Mouse (Mus musculus) layer of hippocampus, adult 8-10 months (tissue): ENCODE measurements around the gene Rassf7. TPM values are rescaled to one million over a fixed set of nuclear protein-coding genes. Genes with fewer than 3 reads are reported as not detected.
"Not testable (repeated sequence)": the region's sequence is repeated elsewhere in the genome, so short reads cannot be mapped to it uniquely, and the experiment has no call there.

Experiments used
- DNase-seq, 2 experiments: peaks; one replicate each; pipeline ENCODE4 v3.0.0; 2022; ENCODE audit warnings: low spot score in 2 of 2
- total RNA-seq, 4 experiments: library from RNA; stranded (reverse); gene quantifications; 2 replicates each; pipeline ENCODE4 v1.2.4; 2022

Gene Rassf7
- total RNA-seq, 4 experiments from 2014 or later = 0.71 to 2.0 (median 1.00) TPM

DNA sequence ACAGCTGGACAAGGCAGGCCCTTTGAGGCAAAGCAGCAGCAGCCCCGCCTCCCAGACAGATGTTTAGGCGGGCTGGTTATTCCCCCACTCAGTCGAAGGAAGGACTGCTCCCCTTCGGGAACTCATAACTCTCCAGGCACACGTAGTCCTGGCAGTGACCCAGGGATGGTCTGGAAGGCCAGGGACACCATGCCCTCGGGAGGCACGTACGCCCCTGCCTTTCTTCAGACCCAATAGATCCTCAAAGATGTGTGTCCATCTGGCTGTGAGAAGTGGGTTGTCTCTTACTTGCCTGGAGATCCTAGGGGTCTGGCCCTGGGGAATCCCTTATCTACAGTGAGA, 6.4 kb downstream of the Rassf7 start:
- no peak for DNase-seq

DNA sequence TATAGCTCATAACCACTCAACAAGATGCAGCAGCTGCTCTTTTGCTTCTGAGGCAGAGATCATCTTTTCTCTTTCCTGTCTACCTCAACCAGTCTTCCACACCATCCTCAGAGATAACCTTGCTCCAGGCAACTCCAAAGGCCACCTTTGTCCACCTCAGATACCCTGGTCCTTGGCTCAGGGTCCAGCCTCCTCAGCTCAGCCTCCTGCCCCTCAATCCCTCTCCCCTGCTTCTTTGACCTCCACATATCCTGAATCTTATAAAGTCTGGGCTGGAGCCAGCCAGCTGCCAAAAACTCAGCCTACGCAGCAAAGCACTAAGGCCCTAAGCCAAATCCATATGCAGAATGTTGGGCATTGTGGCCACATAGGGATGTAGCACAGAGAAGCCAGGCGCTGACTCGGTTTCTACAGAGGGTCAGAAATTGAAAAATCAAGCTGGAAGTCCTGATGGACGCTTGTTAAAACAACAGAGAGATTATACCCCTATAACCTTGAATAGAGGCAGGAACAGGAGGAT, 7.1 kb downstream of the Rassf7 start:
- no peak for DNase-seq

DNA sequence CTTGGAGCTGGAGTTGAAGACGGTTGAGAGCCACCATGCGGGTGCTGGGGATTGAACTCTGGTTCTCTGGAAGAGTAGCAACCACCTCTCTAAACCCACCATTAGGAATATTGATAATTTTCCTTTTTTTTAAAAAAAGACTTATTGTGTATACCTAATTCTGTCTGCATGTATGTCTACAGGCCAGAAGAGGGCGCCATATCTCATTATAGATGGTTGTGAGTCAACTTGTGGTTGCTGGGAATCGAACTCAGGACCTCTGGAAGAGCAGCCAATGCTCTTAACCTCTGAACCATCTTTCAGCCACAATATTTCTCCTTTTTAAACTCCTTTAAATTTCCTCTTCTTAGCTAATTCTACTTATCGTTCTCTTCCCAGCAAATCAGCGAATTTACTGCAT, 10.9 kb downstream of the Rassf7 start:
- DNase-seq = no peak

DNA sequence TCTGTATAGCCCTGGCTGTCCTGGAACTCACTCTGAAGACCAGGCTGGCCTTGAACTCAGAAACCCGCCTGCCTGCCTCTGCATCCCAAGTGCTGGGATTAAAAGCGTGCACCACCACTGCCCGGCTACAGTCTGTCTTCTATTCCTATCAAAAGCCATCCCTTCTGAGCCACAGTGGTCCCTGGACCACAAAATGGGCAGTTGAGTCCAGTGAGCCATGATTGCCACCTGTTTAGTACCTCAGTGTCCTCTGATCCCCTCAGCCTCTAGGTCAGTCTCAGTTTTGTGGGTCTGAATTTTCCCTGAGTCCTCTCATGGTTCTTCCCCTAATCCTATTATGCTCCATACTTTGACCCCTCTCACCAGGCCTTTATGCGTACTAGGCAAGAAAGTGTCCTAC, 12.1 kb downstream of the Rassf7 start:
- no peak for DNase-seq

DNA sequence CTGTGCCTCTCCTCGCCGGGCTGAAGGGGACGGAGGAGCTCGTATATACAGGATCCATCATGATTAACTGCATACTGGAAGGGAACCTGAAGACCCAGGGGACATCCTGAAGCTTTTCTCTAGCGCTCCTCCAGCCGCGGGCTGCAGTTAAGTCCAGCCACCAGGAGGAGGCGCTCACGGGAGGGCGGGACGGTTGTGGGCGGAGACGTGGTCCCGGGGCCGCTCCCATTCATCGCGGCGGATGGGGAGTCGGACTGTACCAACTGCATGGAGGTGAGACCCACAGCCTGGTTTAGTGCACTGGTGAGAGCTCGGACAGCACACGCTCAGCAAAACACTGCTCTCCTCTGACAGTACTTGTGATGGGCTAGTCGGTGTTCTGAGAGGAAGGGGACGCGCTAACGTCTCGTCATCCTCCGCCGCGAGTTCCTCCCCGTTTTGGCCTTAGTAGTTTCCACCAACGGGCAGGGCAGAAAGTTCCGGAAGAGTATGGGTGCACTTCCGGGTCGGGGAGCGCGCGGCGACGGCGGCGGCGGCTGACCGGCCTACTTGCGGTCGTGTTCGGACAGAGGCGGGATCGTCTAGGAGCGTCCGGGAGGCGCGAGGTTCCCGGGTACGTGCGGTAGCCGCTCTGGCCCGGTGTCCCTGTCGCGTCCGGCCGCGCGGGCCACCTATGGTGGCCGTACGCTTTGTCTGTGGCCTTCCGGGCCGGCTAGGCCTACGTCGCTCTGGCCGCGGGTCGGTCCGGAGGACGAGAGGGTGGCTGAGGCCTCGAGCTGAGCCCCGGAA, 12.8 kb downstream of the Rassf7 start, which contains the start of gene Phrf1:
TSS of gene Phrf1 (plus strand) at position 506 of the 789 bp plus-strand sequence.
- peak; percentile 83 to 92 for DNase-seq

DNA sequence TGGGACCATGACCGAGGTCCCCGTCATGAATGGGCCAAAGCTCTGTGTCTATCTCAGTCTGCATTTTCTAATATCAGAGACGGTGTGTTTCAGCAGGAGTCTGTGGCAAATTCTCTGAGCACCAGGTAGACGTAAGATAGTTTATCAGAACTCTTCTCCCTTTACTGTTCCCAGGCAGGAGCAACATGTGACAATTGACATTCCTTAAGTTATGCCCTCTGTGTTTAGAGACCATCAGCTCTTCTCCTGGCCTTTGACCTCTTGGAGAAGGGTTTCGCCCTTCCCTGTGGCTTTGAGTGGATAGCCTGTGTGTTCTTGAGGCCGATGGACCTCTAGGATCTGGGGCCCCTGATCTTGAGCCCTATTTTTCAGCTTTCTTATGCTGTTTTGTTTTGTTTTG, 14.0 kb downstream of the Rassf7 start:
- no peak for DNase-seq

DNA sequence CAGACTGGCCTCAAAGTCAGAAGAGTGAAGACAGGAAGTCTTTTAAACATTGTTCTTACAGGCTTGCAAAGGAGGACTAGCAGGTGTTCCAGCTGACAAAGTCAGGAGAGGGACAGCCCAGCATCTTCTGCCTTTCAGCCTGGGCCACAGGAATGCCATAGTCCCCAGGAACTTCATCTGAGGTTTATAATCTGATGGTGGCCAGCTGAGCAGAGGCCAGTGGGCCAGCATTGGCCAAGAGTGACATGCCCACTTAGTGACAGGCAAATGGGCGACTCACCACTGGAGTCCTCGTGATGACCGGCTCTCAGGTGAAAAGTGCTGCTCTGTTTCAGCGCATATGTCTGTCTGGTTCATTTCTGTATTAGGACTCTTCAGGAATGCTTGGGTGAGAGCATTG, 14.9 kb downstream of the Rassf7 start:
- no peak for DNase-seq

DNA sequence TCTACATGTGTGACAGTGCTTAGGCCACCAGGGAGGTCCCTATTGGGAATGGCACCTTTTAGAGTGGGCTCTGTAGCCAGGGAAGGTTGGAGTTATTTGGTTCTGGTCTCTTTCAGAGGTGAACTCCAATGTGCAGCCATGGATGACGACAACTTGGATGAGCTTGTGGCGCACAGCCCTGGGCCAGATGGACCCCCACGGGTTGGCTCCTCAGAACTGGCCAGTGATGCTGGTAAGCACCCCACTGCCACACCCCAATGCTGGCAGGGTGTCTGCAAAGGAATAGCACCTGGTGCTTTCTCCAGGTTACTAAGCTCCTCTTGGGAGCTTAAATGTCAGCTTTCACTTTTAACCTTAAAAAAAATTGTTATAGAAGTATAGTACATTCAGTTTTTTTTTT, 15.5 kb downstream of the Rassf7 start:
- DNase-seq = no peak

DNA sequence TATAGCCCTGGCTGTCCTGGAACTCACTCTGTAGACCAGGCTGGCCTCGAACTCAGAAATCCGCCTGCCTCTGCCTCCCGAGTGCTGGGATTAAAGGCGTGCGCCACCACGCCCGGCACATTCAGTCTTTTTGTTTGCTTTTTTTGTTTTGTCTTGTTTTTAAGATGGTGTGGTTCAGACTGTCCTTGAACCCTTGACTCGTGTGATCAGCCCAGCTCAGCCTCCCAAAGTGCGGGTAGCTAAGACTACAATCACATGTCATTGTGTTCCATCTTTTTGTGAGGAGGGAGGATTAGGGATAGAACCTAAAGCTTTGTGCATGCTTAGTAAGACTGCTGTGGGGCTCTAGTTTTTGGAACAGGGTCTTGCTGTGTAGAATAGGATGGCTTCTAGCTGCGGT, 15.9 kb downstream of the Rassf7 start:
- no peak for DNase-seq

DNA sequence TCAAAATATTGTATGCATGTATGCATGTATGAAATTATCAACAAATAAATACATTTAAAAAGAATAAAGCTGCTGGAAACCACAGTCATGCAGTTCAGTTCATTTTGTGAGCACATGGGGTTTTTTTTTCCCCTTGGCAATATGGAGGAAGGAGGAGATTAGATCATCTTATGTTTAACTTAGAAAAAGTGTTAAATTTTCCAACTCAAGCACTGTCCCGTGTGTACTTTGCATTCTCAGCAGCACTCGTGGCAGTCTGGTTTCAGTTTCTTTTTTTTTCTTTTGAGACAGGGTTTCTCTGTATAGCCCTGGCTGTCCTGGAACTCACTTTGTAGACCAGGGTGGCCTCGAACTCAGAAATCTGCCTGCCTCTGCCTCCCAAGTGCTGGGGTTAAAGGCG, 34.8 kb downstream of the Rassf7 start:
- not testable (repeated sequence) for DNase-seq

DNA sequence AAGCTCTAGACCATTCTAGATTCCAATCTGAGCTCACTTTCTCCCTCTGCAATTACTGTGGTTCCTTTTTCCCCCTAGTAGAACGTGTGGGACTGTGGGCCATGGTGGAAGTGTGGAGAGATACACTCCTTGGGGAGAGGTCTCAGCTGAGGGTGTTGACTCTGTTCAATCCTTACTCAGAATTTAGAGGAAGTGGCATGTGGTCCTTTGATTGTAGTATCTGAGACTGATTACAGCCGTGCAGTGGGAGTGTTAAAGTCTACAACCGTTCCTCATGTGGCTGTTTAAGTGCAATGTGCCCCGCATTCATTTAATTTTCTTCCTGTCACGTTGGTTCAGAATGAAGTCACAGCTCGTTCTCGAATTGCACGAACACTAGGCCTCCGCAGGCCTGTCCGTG, 40.5 kb downstream of the Rassf7 start:
- no peak for DNase-seq

DNA sequence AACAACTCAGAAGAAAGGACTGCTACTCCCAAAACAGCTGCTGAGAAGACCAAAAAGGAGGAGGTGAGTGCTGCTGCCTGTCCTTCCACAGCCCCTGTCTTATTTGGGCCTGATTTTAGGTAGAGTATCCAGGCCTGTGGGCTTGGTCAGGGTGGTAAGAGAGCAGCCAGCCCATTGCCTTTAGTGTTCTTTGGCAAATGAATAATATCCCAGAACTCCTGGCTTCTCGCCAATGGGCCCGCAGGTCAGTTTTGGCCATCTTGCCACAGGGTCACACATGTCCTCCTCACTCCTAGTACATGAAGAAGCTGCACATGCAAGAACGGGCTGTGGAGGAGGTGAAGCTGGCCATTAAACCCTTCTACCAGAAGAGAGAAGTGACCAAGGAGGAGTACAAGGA, 45.8 kb downstream of the Rassf7 start:
- DNase-seq = no peak

DNA sequence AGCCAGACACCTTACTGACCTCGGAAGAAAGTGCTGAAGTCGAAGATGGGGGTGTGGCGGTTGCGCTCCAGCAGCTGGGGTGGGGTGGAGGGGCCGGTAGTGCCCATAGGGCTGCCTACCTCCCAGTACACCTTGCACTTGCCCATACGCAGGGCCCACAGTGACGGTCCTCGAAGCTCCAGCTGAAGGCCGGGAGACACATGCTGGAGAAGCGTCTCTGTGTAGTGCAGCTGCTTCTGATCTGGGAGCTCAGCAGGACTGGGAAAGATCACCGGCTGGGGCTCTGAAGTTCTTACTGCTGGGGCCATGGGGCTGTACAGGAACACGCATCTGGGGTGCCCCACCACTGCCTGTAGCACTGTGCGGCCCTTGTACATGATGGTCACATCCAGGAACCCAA, 48.0 kb downstream of the Rassf7 start:
- DNase-seq = no peak

DNA sequence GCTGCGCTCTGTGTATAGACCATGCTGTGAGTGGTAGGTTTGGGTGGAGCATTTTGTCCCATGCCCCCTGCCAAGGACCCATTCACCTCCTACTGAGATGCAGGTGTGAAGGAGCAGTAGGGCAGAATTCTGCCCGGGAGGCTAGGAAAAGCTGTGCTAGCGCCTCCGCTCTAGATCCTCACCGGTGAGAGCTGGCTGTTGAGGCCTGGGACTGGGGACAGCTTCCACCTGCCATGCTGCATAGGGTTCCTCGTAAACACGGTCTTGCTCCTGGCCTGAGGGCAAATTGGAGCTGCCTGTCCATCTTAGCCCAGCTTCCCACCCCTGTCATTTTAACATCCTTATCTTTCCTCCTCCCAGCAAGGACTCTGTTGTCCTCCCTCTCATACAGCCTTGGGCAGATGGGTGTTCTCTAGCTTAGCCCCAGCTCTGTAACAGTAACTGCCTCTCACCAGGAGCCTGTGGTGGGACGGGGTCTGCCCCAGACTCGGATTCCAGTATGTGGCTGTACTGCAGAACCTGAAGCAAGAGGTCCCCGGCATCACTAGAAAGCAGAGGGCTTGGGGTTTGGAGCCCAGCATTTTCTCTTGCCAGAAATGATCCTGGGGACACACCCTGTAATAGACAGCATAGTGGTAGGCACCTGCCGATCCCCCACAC, 48.5 kb downstream of the Rassf7 start:
- DNase-seq = no peak

DNA sequence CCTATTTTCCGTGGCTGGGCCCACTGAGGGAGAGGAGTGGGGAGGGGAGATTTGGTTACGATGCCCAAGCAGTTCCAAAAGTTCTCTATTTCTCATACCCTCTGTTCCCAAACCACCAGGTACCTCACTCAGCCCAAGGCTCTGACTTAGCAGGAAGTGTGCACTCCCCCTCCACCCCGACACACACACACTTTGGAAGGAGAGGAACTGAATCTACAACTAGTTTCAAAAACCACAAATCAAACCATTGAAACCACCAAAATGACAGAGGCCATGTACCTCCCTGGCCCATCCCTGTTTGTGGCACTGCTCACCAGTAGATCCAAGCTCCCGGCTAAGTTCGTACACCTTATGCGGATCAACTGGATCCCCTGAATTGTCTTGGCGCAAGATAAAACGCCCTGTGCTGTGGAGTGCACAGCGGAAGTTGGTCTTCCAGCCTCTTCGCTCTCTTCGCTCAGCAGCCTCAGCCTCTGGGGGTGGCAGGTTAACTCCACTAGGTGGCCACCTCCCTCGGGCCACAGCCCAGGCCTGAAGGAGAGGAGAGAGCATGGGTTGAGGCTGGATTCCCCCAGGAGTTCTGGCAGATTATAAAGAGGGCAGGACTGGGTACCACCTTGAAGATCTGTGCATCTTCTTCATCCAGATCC, 49.2 kb downstream of the Rassf7 start:
- DNase-seq = no peak

DNA sequence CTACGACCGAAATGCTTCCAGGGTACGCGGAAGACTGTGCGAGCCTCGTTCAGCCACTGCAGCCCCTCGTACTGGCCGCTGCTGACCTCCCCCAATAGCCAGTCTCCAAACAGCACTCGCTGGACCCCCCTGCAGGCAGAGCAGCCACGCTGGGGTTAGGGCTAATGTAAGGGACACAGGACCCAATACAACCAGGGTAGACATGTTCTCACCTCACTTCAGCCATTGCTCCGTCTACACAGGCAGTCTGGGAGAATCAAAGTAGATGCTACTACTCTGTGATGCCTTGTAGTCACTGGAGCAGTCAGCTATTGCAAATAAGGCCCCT, 49.7 kb downstream of the Rassf7 start:
- DNase-seq = no peak

DNA sequence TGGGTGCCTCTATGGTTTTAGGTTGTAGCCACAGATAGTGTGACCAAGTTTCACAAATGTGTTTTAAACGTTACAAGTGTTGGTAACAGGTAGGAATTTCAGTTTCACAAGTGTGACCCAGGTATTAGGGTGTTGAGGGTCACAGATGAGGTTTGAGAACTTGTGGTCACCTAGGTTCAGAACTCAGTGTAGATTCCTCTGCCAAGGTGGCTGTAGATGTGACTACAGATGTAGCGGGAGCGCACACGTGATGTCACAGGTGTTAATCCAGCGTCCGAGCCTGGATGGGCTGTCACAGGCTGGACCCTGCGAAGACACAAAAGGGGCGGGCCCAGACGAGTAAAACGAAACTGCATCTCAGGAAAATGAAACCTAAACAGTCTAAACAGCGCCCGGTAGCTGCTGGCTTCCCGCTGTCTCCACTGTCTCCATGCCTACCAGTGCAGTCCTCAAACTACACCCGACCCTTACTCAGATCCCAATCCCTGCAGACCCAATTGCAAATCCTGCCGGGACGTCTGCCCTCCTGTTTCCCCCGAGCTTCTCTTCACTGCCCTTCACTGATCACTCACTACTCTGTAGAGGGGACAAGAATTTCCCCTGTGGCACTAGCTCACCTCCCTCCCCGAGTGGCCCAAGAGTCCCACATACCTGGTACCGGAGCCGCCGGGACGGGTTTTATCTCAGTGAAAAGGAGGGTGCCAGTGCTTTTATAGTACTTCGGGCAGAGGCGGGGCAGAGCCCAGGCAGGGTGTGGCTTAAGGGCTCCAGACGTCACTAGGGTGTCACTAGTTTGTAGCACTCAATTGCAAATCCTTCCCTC, 50.3 kb downstream of the Rassf7 start, which contains the start of gene Irf7:
TSS of gene Irf7 (minus strand) at position 743 of the 823 bp plus-strand sequence.
- DNase-seq = no peak
